Mouse (Mus musculus) heart, adult 10 weeks (tissue): Measurements from ENCODE around the gene Jmjd7. TPM values are rescaled to one million over a fixed set of nuclear protein-coding genes. Genes with fewer than 3 reads are reported as not detected.

ENCODE experiments used
- polyA plus RNA-seq: library from polyadenylated mRNA; stranded (reverse); fragments of 350-450 nt; fragmentation: Illumina TruSeq; extraction: RNeasy Lipid Tissue Mini Kit (QIAGEN cat#74804); gene quantifications from one replicate; pipeline ENCODE4 v1.2.3, GENCODE M21; 2014; ENCODE audit warnings: low read depth, low replicate concordance

The Jmjd7 gene
- polyA plus RNA-seq, result 6.3 TPM

GRCm38 (mm10) chr2:120026984-120027949, at the start of gene Jmjd7, which contains the start of gene Gm28042:
Jmjd7 (plus strand) TSS chr2:120027483.
Gm28042 (plus strand) TSS chr2:120027493.

GRCm38 (mm10) chr2:120032726-120033467, 5.6 kb downstream of the Jmjd7 start, which contains the start of gene Pla2g4b:
Pla2g4b (plus strand) TSS chr2:120033417.

Other genes with a start within 250 kb of the Jmjd7 start
- gene Rpap1, start 239.9 kb upstream of the Jmjd7 start, polyA plus RNA-seq, result 10.8 TPM
- gene Tyro3, start 229.8 kb upstream of the Jmjd7 start, polyA plus RNA-seq, result 1.9 TPM
- gene Mga, start 130.3 kb upstream of the Jmjd7 start, polyA plus RNA-seq, result 14.5 TPM
- 8.1 TPM for gene Mapkbp1, start 54.8 kb upstream of the Jmjd7 start, polyA plus RNA-seq
- 3.2 TPM for gene Gm28042, start within 50 bp of the Jmjd7 start, polyA plus RNA-seq
- 2.2 TPM for gene Pla2g4b, start 5.9 kb downstream of the Jmjd7 start, polyA plus RNA-seq
- 270 TPM for gene Ehd4, start 127.1 kb downstream of the Jmjd7 start, polyA plus RNA-seq
- 5.9 TPM for gene Pla2g4e, start 217.9 kb downstream of the Jmjd7 start, polyA plus RNA-seq